Mouse (Mus musculus) ES-Bruce4 (cell line): Measurements from ENCODE around the gene Egln3. TPM values are rescaled to one million over a fixed set of nuclear protein-coding genes. Genes with fewer than 3 reads are reported as not detected.

Source experiments
- H3K27ac ChIP-seq: 2 replicates; pipeline ENCODE4 v1.5.1; 2012; ENCODE audit warnings: low read length, inconsistent platforms; ENCODE audit not compliant: insufficient read depth
- H3K27me3 ChIP-seq: 2 replicates; pipeline ENCODE4 v1.6.1; 2012; ENCODE audit warnings: mild to moderate bottlenecking, low read length, inconsistent platforms; ENCODE audit not compliant: control insufficient read depth, poor library complexity, insufficient read depth, severe bottlenecking
- H3K36me3 ChIP-seq: 2 replicates; pipeline ENCODE4 v1.6.1; 2012; ENCODE audit warnings: inconsistent platforms, mild to moderate bottlenecking, low read length, moderate library complexity; ENCODE audit not compliant: control insufficient read depth, poor library complexity, insufficient read depth, severe bottlenecking
- H3K4me1 ChIP-seq: one replicate; pipeline ENCODE4 v1.8.1; 2011; ENCODE audit warnings: low read length; ENCODE audit not compliant: control insufficient read depth, insufficient read depth
- H3K4me3 ChIP-seq: 2 replicates; pipeline ENCODE4 v1.5.1; 2011; ENCODE audit warnings: low read depth, mild to moderate bottlenecking, low read length
- H3K9ac ChIP-seq: 2 replicates; pipeline ENCODE4 v1.6.1; 2012; ENCODE audit warnings: low read depth, mild to moderate bottlenecking, inconsistent platforms; ENCODE audit not compliant: poor library complexity, severe bottlenecking
- H3K9me3 ChIP-seq: replicated peaks from 2 replicates; pipeline ENCODE4 v1.6.1; 2012; ENCODE audit warnings: mild to moderate bottlenecking, low read length, inconsistent platforms; ENCODE audit not compliant: control insufficient read depth, poor library complexity, insufficient read depth, severe bottlenecking
- CTCF ChIP-seq: IDR thresholded peaks from one replicate; pipeline ENCODE4 v1.8.1; 2011; ENCODE audit warnings: low read depth, low read length
- EP300 ChIP-seq: IDR thresholded peaks from 2 replicates; pipeline ENCODE4 v1.6.1; 2011; ENCODE audit warnings: low read depth, low read length; ENCODE audit not compliant: insufficient read depth
- POLR2A ChIP-seq: IDR thresholded peaks from one replicate; pipeline ENCODE4 v1.8.1; 2011; ENCODE audit warnings: low read length; ENCODE audit not compliant: insufficient read depth
- polyA plus RNA-seq: library from polyadenylated mRNA; stranded (reverse); fragments of >200 nt; gene quantifications from 2 replicates; pipeline ENCODE4 v1.2.4, GENCODE M21; 2011; ENCODE audit warnings: low read depth; ENCODE audit not compliant: missing spikeins, insufficient read depth, insufficient read length

Egln3 gene
- polyA plus RNA-seq, 1 experiment: 19.2 TPM

- H3K9me3 ChIP-seq: no peaks in the 10 kb centered on the region
- peaks cover 4% of the 10 kb centered on the region; the same call in 1 of the 2 replicates for H3K36me3 ChIP-seq
- H3K9ac ChIP-seq: no peak overlapping the region
- H3K27ac ChIP-seq: no peak overlapping the region
- no peaks in the 10 kb centered on the region for H3K4me1 ChIP-seq
- TF ChIP-seq EP300: no peak
- no peak overlapping the region for H3K4me3 ChIP-seq
- no peaks in the 10 kb centered on the region for H3K27me3 ChIP-seq
These were observed 19.4 kb downstream of the Egln3 start for GRCm38 (mm10) chr12:54184264-54184663.

DNA sequence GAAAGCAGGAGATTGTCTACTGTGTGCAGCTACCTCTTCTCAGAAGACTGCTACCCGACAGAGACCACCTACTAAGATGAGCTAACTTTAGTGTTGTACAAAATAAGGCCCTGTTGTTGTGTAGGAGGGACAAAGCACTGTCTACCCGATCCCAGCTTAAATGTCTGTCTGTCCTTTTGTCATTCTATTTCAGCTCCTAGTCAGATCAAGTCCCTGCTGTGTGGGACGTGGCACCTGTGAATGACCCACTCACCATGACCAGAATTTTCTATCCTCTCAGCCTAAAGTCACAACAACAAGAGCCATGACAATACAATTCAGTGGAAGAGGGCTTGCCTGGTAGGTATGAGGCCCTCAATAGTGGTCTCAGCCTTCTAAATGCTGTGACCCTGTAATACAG, 25.3 kb downstream of the Egln3 start:
- Histone ChIP-seq H3K27me3 (no peaks in the 10 kb centered on the region), H3K9me3 (no peaks in the 10 kb centered on the region), H3K4me1 (peaks cover 14% of the 10 kb centered on the region), H3K27ac (0 out of 2 replicates have a peak overlapping the region, but pooled peaks have one; percentile 0), H3K4me3 (no peak overlapping the region), H3K9ac (no peak overlapping the region), H3K36me3 (0 out of 2 replicates have a peak, but pooled peaks cover 2% of the 10 kb centered on the region)
- TF ChIP-seq EP300 (peak; percentile 77), CTCF (no peak), POLR2A (no peak)

GRCm38 (mm10) chr12:54168786-54169185, 34.9 kb downstream of the Egln3 start:
- Histone ChIP-seq H3K27me3 (no peaks in the 10 kb centered on the region), H3K27ac (no peak overlapping the region), H3K4me3 (no peak overlapping the region), H3K36me3 (no peaks in the 10 kb centered on the region), H3K9ac (no peak overlapping the region), H3K4me1 (peaks cover 1% of the 10 kb centered on the region), H3K9me3 (no peaks in the 10 kb centered on the region)
- TF ChIP-seq EP300 (no peak), POLR2A (no peak), CTCF (no peak)

DNA sequence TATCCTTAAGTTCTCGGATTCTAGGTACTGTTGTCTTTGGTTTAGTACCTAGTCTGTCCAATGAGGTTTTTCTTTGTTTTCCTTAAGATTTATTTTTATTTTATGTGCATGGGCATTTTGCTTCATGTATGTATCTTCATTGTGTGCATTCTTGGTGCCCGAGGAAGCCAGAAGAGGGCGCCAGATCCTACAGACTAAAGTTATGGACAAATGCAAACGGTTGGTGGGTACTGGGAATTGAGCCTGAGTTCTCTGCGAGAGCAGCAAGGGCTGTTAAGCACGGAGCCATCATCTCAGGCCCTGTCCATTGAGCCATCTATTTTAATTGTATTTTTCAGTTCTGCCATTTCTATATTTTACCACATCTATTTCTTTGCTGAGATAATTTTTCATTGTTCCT, 35.9 kb downstream of the Egln3 start:
- no peaks in the 10 kb centered on the region for H3K9me3 ChIP-seq
- peaks cover 1% of the 10 kb centered on the region for H3K4me1 ChIP-seq
- TF ChIP-seq EP300 (no peak), CTCF (peak; percentile 41), POLR2A (no peak)
- no peak overlapping the region for H3K27ac ChIP-seq
- no peaks in the 10 kb centered on the region for H3K27me3 ChIP-seq
- H3K9ac ChIP-seq: no peak overlapping the region
- no peak overlapping the region for H3K4me3 ChIP-seq
- H3K36me3 ChIP-seq: no peaks in the 10 kb centered on the region

DNA sequence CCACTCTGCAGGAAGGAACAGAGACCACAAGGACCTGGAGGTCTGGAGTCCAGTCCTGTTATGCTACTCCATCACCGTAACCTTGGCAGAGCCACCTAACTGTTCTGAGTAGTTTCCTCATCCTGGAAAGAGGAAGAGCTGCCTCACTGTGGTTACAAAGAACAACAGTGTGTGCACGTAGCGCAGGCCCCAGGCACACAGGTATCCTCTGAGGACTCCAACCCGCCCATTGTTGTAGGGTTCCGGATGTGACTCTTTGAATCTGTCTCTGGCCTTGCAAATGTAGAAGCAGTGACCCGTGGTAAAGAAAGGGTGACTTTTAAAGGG, 39.0 kb downstream of the Egln3 start:
- Histone ChIP-seq H3K27ac (peak overlapping the region; percentile 69), H3K4me3 (peak overlapping the region; percentile 22; the same call in 1 of the 2 replicates), H3K9ac (no peak overlapping the region), H3K27me3 (no peaks in the 10 kb centered on the region), H3K36me3 (no peaks in the 10 kb centered on the region), H3K4me1 (peaks cover 3% of the 10 kb centered on the region), H3K9me3 (no peaks in the 10 kb centered on the region)
- peak; percentile 98 for TF ChIP-seq EP300
- no peak for TF ChIP-seq CTCF
- TF ChIP-seq POLR2A: no peak

GRCm38 (mm10) chr12:54164040-54164723, 39.5 kb downstream of the Egln3 start:
- Histone ChIP-seq H3K4me3 (peak overlapping the region; percentile 22; the same call in 1 of the 2 replicates), H3K27ac (peak overlapping the region; percentile 69), H3K27me3 (no peaks in the 10 kb centered on the region)

More at GRCm38 (mm10) chr12:54164040-54164723, 39.5 kb downstream of the Egln3 start:
- no peaks in the 10 kb centered on the region for H3K9me3 ChIP-seq
- H3K9ac ChIP-seq: no peak overlapping the region
- peaks cover 5% of the 10 kb centered on the region for H3K4me1 ChIP-seq
- no peaks in the 10 kb centered on the region for H3K36me3 ChIP-seq
- TF ChIP-seq EP300: no peak
- TF ChIP-seq POLR2A: peak; percentile 19
- TF ChIP-seq CTCF: no peak
